19 mouse cellular contexts compared by ENCODE assay signal in the genomic region with DNA sequence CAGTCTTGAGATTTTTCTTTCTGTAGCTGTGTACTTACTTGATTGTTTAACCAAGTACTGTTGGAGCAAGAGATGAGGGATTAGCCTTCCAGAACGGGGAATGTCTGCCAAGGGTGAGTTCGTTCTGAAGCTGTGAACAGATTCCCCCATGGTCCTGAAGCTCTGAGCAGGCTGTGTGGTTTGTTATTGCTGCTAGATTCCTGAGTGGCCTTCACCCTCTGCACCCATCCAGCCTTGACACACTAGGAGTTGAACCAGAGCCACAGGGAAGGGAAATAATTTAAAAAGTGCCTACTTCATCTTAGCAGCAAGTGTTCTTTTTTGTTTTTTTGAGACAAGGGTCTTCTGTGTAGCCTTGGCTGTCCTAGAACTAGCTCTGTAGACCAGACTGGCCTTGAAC. TPM values are rescaled to one million over a fixed set of nuclear protein-coding genes. Genes with fewer than 3 reads are reported as not detected.
DNase-seq lines count a peak whose midpoint lies in the region; ATAC-seq and TF ChIP-seq lines count a peak whose summit lies in the region.
"Had no signal": no experiment of that assay in that cellular context is flagged by ENCODE, and none has a peak within 500 bp of the region (broad histone marks: within the 10 kb centered on the region; RNA-seq: fewer than 3 reads in every experiment).

No protein-coding gene starts in this region.

- WGBS in liver, postnatal 0 days (ENCODE audit: insufficient replicate concordance): 71% methylated on average over 2 of the region's 2 CpGs

- H3K9me3 ChIP-seq in liver, postnatal 0 days (ENCODE audit: low read length): no peaks in the 10 kb centered on the region
- H3K9me3 ChIP-seq: embryonic facial prominence, embryonic 10.5 days; forebrain, embryonic 13.5 days; heart, embryonic 13.5 days; hindbrain, embryonic 15.5 days had no signal

- H3K4me1 ChIP-seq in liver, postnatal 0 days (ENCODE audit: insufficient read depth): peaks cover 13% of the 10 kb centered on the region
- H3K4me1 ChIP-seq: embryonic facial prominence, embryonic 10.5 days; forebrain, embryonic 13.5 days; hindbrain, embryonic 15.5 days had no signal

- no peak for TF ChIP-seq CTCF in liver, postnatal 0 days (IDR thresholded peaks at IDR 0.05; ENCODE audit: low read depth)

- TF ChIP-seq EP300 in liver, postnatal 0 days (IDR thresholded peaks at IDR 0.05; ENCODE audit: low read depth): no peak

- H3K27me3 ChIP-seq in liver, postnatal 0 days (ENCODE audit: insufficient read depth, low read length): no peaks in the 10 kb centered on the region
- H3K27me3 ChIP-seq: CH12.LX; forebrain, embryonic 13.5 days; heart, embryonic 13.5 days; hindbrain, embryonic 15.5 days; Patski had no signal

- no peak overlapping the region for H3K4me2 ChIP-seq in liver, postnatal 0 days (ENCODE audit: low read depth, low read length)
- H3K4me2 ChIP-seq: forebrain, embryonic 13.5 days; heart, embryonic 13.5 days; hindbrain, embryonic 15.5 days had no signal

- DNase-seq in adrenal gland, adult 8-10 months: peak; percentile 51
- no peak for DNase-seq in adrenal gland, adult 18-20 months (ENCODE audit: low spot score in 2 of 2)
- peak; percentile 64 for DNase-seq in adipocyte (ENCODE audit: low spot score)
- DNase-seq in adrenal gland, postnatal 25 days: peak; percentile 17
- DNase-seq in liver, postnatal 0 days: no peak
- DNase-seq in kidney, postnatal 25 days: no peak
- DNase-seq: cerebellum, adult 2 months; cerebellum, postnatal 10 days; gastrocnemius, adult 2 months; gastrocnemius, postnatal 25 days; heart, adult 11 months; heart, postnatal 36 days had no signal

- no peak for ATAC-seq in liver, postnatal 0 days
- ATAC-seq: forebrain, embryonic 13.5 days; Patski had no signal

- H3K36me3 ChIP-seq in liver, postnatal 0 days (replicated peaks; ENCODE audit: insufficient read depth, low read length): peaks cover 79% of the 10 kb centered on the region

- H3K4me3 ChIP-seq in liver, postnatal 0 days (ENCODE audit: low read depth, low read length): no peak overlapping the region
- H3K4me3 ChIP-seq: embryonic facial prominence, embryonic 10.5 days; forebrain, embryonic 13.5 days; gastrocnemius, adult 2 months; heart, embryonic 13.5 days; hindbrain, embryonic 15.5 days had no signal

- H3K9ac ChIP-seq in liver, postnatal 0 days (replicated peaks): no peak overlapping the region
- H3K9ac ChIP-seq: forebrain, embryonic 13.5 days; heart, embryonic 13.5 days; hindbrain, embryonic 15.5 days had no signal

- 0 out of 2 replicates have a peak overlapping the region, but pooled peaks have one; percentile 3 for H3K27ac ChIP-seq in liver, postnatal 0 days (ENCODE audit: low read depth)
- H3K27ac ChIP-seq: embryonic facial prominence, embryonic 10.5 days; forebrain, embryonic 13.5 days; gastrocnemius, adult 2 months; heart, embryonic 13.5 days; hindbrain, embryonic 15.5 days had no signal

RNA-seq across cellular contexts. Expression of gene Ptdss2, which starts 21.7 kb away (rescaled TPM):
- 10 to 100 TPM; 36.4 to 46.7 (median 43.0) TPM for total RNA-seq in adrenal gland, adult 8-10 months (2022)
- total RNA-seq in adrenal gland, adult 18-20 months (2021): 10 to 100 TPM; 39.2 to 40.4 TPM
- total RNA-seq in adrenal gland, postnatal 25 days (2021): 29.1 and 48.2 TPM in 2 replicates
- 57.9 and 71.0 TPM in 2 replicates for polyA plus RNA-seq in liver, postnatal 0 days (2015; fragmentation: Nextera tagmentation; extraction: Ambion mirVana)

RNA-seq across cellular contexts. Expression of gene Ano9, which starts 26.3 kb away (rescaled TPM):
- under 1 TPM in 1 of 4 experiments, not detected in 3; 0.21 TPM for total RNA-seq in adrenal gland, adult 8-10 months (2022)
- total RNA-seq in adrenal gland, adult 18-20 months (2021): under 1 TPM; 0.20 to 0.32 TPM
- total RNA-seq in adrenal gland, postnatal 25 days (2021): 0.33 TPM in 1 of 2 replicates, not detected in the other
- 1.4 and 1.8 TPM in 2 replicates for polyA plus RNA-seq in liver, postnatal 0 days (2015; fragmentation: Nextera tagmentation; extraction: Ambion mirVana)
- total RNA-seq: gastrocnemius, adult 2 months; gastrocnemius, postnatal 25 days had no signal
- polyA plus RNA-seq: activated CD4-positive, CD25-positive, alpha-beta regulatory T cell, adult 4 months; forebrain, embryonic 13.5 days had no signal

RNA-seq across cellular contexts. Expression of gene Rnh1, which starts 28.8 kb away (rescaled TPM):
- 100 to 1,000 TPM; 339 to 382 (median 360) TPM for total RNA-seq in adrenal gland, adult 8-10 months (2022)
- 100 to 1,000 TPM; 218 to 327 TPM for total RNA-seq in adrenal gland, adult 18-20 months (2021)
- total RNA-seq in adrenal gland, postnatal 25 days (2021): 298 and 356 TPM in 2 replicates
- 55.2 and 55.7 TPM in 2 replicates for polyA plus RNA-seq in liver, postnatal 0 days (2015; fragmentation: Nextera tagmentation; extraction: Ambion mirVana)

RNA-seq across cellular contexts. Expression of gene Sigirr, which starts 43.5 kb away (rescaled TPM):
- total RNA-seq in adrenal gland, adult 8-10 months (2022): 1 to 10 TPM; 4.2 to 5.8 (median 4.8) TPM
- 1 to 10 TPM; 2.0 to 2.7 TPM for total RNA-seq in adrenal gland, adult 18-20 months (2021)
- 4.5 and 5.0 TPM in 2 replicates for total RNA-seq in adrenal gland, postnatal 25 days (2021)
- polyA plus RNA-seq in liver, postnatal 0 days (2015; fragmentation: Nextera tagmentation; extraction: Ambion mirVana): 18.0 and 20.1 TPM in 2 replicates

RNA-seq across cellular contexts. Expression of gene Hras, which starts 49.9 kb away (rescaled TPM):
- total RNA-seq in adrenal gland, adult 8-10 months (2022): 100 to 1,000 TPM in 1 of 4 experiments, 10 to 100 TPM in 3; 80.0 to 105 (median 92.6) TPM
- total RNA-seq in adrenal gland, adult 18-20 months (2021): 10 to 100 TPM; 87.8 to 99.7 TPM
- total RNA-seq in adrenal gland, postnatal 25 days (2021): 64.8 and 88.0 TPM in 2 replicates
- polyA plus RNA-seq in liver, postnatal 0 days (2015; fragmentation: Nextera tagmentation; extraction: Ambion mirVana): 44.0 and 46.2 TPM in 2 replicates

Comparison
In these comparisons a context has a peak if more than half of its experiments do, and no peak if none do; other contexts are left out.
1. DNase-seq: peak in adrenal gland, adult 8-10 months (single experiment), adipocyte (single experiment) and adrenal gland, postnatal 25 days (single experiment); none in adrenal gland, adult 18-20 months (0 of 2), liver, postnatal 0 days (single experiment) and kidney, postnatal 25 days (0 of 2).